Mouse (Mus musculus) adrenal gland, adult 8-10 months (tissue): ENCODE measurements around the gene Scrt2. TPM values are rescaled to one million over a fixed set of nuclear protein-coding genes. Genes with fewer than 3 reads are reported as not detected.
"Not testable (repeated sequence)": the region's sequence is repeated elsewhere in the genome, so short reads cannot be mapped to it uniquely, and the experiment has no call there.

Experiments used
- DNase-seq: peaks from one replicate; pipeline ENCODE4 v3.0.0; 2022
- total RNA-seq, 4 experiments: library from RNA; stranded (reverse); gene quantifications; 2 replicates each; pipeline ENCODE4 v1.2.4; 2022

Gene Scrt2
- total RNA-seq: under 1 TPM; 0.23 to 0.30 (median 0.26) TPM

DNA sequence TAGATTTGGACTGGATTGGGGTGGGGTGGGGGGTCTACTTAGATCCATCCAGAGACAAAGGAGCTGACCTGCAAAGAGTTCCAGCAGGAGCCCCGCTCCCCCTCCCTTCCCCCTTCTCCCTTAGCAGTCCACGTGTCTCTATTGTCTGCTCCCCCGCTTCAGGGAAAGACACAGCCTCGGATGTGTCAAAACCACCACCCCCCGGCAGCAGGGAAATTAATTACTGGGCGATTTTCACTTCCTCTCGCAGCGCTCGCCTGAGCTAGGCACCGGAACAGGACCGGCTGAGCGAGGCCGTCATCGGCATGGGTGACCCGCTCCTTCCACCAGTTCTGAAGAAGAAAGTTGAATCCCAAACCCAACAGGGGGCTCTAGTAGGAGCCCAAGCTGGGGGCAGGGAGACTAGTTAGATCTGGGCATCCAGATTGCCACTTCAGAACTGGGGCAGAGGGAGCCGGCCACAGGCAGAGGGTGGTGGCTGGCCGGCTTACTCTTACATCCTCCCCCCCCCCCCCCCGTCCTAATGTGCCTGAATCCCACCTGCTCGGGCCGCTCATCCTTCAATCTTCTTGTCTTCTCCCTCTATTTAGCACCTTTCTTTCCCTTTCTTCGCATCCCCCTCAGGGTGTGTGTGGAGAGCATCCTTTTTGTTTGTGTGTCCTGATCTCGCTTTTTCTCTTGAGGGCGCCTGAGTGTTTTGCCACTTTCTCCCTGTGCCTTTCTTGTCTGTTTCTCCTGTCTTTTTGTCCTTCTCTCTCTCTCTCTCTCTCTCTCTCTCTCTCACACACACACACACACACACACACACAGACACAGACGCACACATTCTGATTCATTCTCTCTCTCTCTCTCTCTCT is at the start of gene Scrt2:
Gene Scrt2, plus strand, starts transcription at position 845 of the 857 bp plus-strand sequence.
- DNase-seq: no peak

DNA sequence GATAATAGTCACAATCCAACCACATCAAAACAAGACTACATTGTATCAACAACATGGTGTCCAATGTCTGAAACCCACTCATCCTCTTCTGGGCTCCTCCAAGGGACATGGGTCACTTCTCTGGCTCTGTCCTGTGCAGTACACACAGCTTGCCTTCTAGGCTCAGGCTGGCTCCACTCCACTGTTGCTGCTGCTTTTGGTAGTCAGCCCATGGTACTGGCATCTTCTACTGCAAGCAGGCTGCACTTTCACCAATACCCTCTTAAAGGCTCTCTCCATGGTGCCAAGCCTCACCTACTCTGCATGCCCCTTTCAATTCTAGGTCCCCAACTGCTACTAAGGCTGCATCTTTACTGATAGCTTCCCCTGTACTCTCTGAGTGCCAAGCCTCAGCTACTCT is 41.2 kb upstream of the Scrt2 start:
- no peak for DNase-seq

DNA sequence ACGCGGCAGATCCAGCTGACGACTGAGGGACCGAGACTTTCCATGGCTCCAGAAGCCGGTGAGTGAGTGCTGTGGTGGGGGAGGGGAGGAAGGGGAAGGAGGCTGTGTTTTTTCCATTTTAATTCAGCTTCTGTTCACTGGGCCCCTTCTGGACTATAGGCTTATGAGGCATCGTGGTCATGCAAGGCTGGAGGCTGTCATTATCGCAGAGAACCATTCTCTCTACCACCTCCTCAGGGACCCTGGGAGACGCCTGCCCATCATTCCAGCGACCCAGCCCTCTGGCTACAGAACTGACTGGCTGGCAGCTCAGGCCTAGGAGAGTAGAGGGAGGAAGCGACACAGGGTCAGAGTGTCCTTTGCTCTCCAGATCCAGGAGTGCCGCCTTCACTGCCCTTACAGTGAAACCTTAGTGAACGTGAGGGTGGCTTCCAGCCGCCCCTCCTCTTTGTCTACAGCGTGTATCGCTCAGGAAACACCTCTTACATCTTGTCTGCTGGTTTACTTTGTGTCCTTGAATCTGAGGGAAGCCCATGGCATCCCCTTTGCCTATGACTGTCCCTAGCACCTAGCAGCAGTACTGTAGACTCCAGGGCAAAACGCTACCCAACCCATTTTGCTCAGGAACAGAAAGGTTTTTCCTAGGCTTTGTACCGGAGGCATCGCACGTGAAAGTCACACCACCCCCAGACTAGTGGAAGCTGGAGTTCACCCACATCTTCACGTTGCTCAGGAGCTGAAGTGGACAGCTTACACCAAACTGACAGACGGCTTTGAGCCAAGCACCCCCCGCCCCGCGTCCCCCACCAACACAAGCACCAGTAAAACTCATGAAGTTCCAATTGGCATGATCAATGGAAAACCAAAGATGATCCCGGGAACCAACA is 34.0 kb upstream of the Scrt2 start:
- no peak for DNase-seq

DNA sequence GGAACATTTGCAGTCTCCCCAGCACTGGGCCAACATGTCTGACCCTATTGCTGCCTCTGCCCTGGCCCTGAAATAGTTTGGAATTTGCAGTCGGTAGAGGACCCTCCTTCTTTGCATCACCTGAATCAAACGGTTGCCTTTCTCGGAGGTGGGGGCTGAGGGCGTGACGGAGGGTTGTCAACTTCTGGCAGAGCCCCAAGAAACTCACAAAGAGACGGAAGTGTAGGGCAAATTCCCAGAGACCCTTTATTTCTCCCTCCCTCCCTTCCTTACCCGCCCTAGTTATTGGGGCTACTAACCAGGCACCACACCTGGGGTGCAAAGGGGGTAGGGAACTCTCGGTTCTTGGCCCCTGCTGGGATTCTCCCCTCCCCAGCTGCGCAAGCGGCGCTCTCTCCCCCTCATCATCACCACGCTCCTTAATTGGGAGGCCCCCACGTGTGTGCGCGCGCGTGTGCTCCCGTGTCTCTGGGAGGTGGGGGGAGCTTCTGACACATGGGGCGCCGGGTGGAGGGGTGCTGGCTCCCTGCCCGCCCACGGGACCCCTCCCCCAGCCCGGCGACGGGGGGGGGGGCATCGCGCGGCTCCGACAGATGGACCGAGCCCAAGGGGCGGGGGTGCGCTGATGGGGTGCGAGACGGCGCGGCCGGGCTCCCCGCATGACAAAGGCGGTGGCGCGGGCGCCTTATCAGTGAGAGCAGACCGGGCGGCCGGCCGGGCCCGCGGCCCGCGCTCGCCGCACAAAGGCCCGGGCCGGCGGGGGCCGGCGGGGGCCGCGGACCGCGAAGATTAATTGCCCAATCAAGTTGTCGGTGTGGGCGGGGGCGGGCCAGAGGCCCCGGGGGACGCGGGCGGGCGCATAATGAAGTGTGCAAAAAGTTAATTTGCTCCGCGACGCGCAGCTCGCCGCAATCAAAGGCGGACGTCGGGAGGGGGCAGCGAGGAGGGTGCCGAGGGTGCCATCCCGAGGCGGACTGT is 33.0 kb upstream of the Scrt2 start:
- DNase-seq: no peak

DNA sequence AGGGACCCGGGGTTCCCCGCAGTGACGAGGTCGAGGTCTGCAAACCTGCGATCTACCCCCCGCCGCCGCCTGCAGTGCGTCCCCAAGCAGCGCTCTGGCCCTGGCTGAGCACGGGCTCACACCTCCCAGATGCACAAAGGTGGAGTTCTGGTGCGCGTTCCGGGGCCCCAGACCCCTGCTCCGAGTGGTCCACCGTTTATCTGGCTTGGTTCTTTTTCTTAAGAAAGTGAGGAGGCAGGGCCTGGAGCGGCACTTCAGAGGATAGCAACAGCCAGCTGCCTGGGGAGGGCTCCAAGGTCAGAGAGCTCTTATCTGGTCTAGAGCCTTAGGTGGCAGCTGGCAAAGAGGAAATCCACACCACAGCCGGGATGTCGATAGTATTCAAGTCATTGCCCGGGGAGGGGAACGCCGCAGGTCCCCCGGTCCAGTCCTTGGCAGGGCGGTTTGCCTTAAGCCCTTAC is 32.3 kb upstream of the Scrt2 start:
- DNase-seq: no peak

DNA sequence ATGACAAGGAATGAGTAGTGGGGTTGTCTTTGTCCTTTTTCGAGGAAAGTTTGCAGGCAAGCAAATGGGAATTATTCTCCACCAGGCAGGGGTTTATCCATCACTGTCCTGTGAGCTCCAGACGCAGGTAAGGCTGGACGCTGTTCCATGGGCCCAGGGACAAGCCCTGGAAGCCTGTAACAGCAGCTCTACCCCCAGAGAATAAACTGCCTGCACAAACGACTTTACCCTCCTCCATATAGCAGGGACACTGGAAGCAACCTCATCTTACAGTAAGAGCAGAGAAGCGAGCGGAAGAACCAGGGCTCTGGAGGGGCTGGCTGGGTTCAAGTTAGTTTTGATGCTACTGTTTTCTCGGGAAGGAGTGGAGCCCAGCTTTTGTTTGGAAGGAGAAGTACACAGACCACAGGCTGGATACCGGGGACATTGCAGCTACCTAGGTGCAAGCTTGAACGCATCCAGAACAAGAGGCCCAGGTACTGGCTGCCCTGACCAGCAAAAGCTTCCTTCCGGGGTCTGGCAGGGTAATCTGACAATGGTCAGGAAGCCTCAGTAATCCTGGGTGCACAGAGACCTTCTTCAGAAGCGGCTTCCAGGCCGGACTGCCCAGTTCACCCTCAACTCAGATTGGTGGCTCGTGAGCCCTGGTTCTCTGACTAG is 31.6 kb upstream of the Scrt2 start:
- DNase-seq: no peak

DNA sequence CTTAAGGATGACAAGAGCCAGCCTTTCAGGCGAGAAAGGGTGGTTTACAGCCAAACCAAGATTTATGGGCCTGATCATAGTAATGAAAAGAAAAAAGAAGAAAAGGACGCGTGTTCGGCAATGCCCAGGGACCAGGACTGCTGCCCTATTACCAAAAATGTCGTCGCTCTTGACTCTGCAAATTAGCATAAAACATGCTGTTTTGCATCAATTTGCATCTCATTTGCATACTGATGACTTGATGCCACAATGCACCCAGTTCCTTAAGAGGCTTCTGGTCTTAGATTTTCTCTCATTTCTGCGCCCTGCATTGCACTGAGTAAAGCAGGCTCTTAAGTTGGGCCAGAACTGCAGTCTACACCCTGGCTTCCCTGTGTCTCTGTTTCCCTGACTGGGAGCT is 31.0 kb upstream of the Scrt2 start:
- DNase-seq: no peak

DNA sequence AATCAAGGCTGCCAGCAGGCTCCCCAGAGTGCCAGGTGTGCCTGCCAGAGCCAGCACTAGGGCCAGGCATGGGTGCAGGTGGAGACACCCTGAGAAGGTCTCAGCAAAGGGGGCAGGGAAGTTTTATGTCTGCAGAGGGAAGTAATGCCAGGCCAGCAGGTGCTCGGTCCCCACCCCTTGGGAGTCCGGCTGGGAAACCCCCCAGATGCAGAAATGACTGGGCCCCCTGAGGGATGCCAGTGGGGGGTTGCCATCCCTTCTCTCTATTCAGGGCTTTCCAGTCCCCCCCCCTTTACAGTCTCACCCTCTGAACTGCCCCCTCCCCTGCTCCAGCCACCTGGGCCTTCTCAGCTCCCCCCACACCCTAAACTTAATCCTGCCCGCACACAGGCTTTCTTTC is 29.3 kb upstream of the Scrt2 start:
- DNase-seq: no peak

DNA sequence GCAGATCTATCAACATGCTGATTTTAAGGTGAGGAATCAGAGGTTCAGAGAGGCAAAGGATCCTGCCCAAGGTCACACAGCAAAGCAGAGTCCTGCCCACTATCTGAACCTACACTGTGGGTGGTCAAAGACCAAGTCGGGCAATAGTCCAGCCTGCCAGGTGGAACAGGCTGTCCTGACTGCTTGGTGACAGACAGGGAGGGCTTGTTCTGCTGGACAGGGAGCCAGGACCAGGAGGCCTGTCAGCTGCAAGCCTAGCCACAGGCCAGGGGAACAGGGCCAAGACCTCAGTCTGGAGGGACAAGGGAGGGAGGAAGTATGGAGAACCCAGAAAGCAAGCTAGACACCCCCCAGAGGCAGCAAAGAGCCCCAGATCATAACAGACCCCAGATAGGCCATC is 25.9 kb upstream of the Scrt2 start:
- no peak for DNase-seq

DNA sequence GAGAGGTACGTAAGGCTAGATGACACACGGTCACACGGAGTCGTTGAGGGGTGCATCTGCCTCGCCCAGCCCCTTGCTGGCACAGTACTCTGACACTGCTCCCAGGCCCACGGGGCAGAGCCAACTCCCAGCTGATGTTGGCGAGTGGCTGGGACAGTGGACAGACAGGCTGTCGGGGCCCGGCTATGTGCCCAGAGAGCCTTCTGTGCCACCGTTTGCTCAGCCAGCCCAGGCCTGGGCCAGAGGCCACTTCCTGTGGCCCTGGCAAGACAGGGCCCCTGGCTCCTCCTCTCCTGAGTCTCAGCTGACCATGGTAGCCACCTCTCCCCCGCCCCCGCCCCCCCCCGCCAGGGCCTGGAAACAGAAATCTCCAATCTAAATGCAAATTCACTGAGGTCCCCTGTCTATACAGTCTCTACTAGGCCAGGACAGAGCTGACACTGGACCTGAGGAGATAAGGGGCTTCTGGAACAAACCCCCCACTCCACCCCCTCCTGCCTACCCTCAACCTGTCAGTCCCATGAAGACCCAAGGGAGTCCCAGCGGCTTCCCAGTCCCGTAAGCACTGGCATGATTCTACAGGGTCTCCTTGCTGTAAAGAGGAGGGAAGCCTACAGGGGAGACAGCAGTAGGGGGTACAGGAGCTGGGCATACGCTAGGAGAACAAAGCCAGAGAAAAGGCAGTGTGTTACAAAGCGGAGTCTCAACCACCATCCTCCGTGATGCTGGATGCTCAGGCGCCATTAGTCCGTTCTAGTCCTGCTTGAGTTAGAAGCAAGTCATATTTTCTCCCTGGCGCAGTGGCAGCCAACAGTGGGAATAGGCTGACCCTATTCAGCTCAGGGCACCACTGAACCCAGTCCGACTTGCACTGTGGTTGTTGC is 24.7 kb upstream of the Scrt2 start:
- DNase-seq: no peak

DNA sequence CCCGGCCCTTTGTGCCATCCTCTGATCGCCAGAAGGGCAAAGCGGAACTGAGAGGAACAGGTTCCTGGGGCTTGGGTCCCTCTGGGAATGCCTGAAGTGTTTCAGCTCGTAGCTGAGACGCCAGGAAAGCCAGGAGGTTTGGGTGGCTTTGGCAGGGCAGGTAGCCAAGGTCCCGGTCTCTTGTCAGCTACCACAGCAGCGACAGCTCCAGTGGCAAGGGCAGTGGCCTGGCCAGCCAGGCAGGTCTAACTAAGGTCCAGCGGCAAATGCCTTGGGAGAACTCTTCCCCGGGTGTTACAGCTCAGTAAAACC is 24.1 kb upstream of the Scrt2 start:
- DNase-seq: no peak

DNA sequence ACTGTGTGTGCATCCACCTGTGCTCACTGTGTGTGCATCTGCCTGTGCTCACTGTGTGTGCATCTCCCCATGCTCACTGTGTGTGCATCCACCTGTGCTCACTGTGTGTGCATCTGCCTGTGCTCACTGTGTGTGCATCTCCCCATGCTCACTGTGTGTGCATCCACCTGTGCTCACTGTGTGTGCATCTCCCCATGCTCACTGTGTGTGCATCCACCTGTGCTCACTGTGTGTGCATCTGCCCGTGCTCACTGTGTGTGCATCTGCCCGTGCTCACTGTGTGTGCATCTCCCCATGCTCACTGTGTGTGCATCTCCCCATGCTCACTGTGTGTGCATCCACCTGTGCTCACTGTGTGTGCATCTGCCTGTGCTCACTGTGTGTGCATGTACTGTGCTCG is 18.5 kb upstream of the Scrt2 start:
- DNase-seq: not testable (repeated sequence)

DNA sequence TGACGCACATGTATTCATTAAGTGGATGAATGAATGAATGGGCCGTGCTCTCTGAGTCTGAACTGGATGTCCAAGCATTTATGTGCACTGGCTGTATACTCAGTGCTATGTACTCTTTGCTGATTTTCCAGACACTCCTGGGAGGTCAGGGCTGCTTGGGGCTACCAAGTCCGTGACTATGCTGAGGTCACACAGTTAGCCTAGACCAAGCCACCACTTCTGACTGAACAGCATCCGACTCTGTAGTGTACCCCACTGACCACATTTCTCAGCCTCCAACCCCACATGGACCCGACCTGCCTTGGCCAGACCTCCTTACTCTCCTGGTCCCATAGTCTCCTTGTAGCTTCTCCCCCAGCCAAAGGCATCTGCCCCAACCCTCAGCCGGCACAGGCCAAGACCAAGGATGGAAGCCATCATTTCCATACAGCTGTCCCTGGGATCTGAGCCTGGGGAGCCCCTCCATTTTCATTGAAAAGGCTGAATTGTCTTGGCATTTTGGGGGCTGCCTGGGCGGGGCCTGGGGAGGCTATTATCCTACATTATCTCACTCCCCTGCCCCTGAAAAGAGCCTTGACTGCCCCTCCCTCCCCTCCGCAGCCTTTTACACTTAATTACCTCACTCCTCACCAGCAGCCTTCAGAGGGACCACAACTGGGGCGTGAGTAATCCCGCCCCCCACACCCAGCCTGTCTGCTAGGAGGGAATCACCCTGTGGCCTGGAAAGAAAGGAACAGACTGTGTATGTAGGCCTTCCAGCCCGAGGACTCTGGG is 12.5 kb upstream of the Scrt2 start:
- no peak for DNase-seq

DNA sequence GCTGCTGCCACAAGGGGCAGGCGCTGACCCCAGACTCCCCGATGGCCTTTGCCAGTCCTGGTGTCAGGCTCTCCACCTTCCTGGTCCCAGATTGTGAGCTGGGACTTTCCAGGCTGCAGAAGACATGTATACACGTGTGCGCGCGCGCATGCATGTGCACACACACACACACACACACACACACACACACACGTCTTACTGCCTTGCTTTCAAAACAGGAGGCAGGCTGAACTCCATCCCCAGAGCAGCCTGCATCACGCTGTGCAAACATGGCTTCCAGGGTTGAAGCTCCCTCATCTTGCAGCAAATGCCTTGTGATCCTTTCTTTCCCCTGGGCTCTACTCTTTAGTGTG is 11.9 kb upstream of the Scrt2 start:
- DNase-seq: no peak

DNA sequence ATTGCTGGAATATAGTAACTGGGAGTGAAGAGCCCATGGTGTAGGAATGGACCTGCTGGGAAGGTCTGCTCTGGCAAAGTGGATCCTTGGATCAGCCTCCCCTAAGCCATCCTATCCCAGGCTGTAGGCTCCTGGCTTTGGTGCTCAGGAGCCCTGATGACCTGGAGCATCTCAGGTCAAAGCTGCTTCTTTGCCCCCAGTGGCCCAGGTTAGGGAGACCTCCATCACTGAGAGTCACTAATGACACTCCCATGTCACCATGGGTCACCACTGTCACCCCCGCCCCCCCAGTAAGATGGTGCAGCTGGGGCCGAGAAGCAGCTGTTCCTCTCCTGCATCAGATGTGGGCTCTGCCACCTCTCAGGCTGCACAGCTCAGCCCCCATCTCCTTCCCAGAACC is 11.4 kb upstream of the Scrt2 start:
- no peak for DNase-seq

DNA sequence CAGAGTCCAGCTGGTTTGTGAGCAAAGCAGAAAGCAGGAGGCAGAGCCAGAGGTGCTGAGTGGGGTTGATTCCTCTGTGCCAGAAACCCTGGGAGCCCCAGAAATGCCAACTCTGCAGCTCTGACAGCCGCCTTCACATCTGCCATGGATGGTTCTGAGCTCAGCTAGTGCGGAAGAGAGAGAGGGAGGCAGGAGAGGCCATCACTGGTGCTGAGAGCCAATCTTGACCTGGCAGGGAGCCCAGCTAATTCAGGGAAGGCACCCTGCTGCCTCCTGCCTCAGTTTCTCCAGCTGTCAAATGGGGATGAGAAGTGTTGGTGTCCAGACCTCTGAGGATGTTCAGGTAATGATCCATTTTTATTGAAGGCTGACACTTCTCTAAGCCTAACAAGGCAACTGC is 6.8 kb upstream of the Scrt2 start:
- DNase-seq: no peak

DNA sequence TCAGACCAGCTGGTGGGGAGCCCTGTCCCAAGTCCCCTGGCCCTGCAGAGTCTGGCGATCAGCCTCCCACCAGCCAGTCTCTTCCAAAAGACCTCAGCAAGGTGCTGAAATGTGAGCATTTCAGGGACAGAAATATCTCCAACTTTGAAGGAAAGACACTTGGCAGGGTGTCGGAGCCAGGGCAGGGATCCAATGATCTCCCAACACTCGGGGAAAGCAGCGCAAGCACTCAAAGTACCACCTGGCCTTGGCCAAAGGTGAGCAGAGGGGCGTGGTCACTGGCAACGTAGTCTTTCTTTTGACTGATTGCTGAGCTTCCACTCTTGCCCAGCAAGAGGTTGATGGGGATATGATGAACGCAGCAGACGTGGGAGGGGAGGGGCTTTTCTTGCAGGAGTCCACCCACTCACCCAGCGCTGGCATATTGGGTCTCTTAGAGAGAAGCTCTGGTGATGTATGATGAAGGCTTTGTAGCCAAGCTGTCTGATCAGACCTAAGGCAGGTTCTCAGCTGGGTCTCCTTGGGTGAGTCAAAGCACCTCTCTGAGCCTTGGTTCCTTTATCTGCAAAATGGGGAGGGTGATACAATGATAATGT is 5.9 kb upstream of the Scrt2 start:
- no peak for DNase-seq

DNA sequence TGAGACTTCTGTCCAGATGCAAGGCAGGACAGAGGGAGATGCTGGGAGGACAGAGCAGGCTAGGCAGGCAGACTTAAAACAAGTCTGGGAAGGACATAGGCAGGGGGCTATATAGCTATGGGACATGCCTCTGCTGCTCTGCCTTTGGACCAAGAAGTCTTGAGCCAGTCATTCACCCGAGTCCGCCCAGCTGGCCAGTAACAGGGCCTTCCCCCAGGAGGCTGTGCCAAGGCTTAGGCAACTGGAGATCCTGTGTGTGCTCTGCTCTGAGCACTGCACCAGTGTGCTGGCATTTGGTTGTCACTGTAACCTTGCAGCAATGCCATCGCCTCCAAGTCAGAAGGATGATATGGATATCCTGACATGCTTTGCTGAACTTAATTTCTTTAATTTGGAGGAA is 4.0 kb upstream of the Scrt2 start:
- DNase-seq: no peak

DNA sequence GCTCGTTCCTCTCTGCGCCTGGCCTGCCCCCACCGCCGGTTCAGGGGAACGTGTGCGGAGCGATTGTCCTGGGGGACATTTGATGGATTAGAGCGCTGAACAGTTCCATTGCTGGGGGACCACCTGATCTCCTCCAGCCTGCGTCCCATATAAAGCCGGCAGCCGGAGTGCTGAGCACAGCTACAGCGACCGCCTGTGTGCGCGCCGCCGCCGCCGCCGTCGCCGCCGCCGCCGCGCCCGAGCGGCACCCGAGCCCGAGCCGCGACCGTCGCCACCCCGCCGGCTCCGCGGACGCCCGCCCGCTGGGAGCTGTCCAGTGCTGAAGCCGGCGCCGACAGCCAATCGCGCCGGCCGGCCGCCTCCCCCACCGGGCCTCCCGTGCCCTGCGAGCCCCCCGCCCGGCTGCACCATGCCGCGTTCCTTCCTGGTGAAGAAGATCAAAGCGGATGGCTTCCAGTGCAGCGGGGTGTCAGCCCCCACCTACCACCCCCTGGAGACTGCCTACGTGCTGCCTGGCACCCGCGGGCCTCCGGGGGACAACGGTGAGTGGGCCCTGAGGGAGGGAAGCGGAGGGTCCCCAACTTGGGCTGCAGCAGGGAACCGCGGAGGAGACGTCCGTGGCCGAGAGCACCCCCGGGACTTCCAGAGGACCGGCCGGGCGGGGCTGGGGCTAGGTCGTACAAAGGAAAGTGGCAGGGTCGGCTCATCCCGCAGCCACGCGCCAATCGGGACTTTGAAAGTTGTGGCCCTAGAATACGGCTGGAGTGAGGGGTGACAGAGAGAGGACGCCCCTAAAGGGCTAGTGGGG is 516 bp downstream of the Scrt2 start:
- DNase-seq: peak; percentile 42
